Mouse (Mus musculus): ENCODE measurements around the gene Olfr960.

The Olfr960 gene

DNA sequence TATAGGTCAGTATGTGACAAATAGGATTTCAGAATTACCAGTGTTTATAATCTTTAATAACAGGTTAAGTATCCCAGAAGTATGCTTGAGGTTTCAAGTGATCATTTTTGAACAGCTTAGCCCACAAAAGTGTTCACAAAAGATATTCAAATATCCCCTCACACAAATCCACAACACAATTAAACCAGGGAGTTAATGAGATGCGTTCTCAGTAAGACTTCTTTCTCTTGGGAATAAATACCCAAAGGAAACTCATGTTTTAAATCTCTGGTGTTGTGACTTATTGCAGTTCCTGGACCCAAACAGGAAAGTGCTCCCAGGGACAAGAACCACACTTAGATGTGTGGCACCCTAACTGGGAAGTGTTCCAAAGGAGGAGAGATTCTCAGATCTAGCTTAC lies at the start of gene Olfr960:
Gene Olfr960, plus strand, starts transcription at position 301 of the 400 bp plus-strand sequence.
- in situ Hi-C loops (cut with MboI, MseI) = no loop called here

DNA sequence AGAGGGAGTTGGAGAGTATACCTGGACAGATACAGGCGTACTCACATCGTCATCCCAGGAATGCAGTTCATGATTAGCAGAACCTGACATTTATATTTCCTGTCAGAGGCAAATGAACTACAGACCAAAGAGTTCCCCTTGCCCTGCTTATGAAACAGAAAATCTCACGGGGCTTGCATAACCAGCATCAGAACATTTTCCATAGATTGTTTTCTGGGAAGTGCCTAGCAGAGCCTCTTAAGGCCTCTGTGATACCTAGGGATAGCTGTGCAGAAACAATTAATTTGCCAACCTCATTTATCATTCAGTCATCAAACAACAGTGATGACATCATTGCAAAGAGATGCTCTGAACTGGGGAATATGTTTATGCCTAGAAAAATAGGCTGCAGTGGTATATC lies 45.7 kb upstream of the Olfr960 start, which contains the start of gene Olfr959:
Gene Olfr959, minus strand, starts transcription at position 101 of the 400 bp plus-strand sequence.
- in situ Hi-C loops (cut with MboI, MseI) = no loop called here

DNA sequence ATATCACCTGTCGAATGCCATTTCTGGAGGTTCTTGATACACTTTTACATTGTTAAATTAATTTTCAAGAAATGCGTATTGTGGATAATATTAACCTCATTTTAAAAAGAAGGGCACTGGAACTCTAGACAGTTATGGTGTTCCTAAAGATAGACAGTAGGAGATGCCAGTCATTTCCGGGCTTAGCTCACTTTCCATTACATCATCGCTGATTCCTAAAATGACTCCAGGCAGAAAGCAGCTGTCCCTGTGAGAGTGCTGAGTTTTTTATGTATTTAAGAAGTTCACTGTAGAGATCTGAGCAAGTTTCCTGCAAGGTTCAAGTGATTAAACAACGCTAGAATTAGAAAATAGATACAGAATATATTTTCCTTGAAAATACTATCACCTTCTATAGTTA lies 44.1 kb upstream of the Olfr960 start:
- in situ Hi-C loops (cut with MboI, MseI) = no loop called here

DNA sequence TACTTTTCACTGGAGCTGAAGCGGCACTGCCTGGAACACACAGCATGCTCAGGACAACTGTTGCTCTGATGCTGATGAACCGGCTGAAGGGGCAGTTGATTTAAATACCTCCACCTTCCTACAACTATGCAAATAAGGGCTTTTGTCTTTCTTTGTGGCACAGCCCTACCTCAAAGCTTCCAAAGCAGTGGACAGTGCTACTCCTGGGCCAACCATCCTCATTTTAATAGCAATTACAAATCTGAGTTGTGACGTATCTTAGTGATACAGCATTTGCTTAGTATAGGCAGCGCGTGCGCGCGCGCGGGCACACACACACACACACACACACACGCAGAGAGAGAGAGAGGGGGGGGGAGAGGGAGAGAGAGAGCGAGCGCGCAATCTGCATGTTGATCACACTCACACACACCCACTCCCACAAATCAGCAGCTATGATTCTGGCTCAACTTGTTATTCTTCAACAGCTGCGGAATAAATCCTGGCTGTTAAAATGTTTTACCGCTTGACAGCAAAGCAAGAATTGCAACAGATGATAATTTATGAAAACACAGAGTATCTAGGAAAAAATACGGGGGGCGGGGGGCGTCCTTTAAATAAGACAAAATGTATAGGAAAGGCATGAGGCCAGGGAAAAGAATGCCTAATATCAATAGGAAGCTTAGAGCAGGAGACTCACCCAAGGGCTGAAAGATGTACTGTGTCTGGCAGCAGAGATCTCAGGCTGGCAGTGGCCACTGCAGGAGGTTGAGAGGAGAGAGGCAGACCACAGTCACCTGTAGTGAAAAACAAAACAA lies 18.4 kb upstream of the Olfr960 start:
- in situ Hi-C loops (cut with MboI, MseI) = no loop called here

DNA sequence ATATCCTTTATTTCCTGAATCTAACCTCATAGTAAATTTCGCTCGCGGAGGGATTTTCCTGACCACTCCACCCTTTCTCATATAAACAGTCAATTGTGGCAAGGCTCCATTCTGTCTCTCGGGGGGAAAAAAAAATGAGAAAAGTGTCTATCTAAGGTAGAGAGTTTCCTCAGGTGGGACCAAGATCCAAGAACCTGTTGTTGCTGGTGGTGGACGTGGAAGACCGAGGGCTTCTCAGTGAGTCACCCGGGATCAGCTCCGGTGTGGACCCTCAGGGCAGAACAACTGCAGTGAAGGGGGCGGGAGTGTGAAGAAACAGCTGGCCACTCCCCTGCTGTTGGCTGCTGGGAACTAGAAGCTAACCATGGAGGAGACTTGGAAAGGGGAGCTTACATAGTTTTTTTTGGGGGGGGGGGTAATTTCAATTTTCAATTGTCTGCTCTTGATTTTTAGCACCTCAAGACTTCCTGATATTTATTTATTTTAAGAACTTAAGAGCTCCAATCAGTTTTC lies 17.8 kb upstream of the Olfr960 start:
- in situ Hi-C loops (cut with MboI, MseI) = no loop called here

DNA sequence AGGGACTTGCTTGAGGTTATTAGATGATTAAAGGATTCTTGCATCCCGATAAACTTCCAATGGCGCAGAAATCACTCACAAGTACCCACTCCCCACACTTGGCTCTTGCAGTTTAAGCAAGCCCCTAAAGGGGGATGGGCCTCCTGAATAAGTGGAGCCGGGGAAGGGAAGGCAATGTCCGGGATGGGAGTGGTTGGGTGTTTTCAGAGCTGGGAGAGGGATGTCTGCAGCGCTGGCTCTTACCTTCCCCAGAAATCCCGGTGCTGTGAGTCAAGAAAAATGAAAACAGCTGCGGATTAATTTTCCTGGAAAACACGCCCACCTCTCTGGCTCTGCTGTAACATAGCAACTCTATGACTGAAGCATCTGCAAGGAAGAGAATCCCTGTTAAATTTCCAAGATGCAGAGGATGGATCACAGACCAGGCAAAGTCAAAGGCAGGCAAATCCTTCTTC lies 17.1 kb upstream of the Olfr960 start, which contains the start of gene AW551984:
Gene AW551984, minus strand, starts transcription at position 405 of the 455 bp plus-strand sequence.
- in situ Hi-C loops (cut with MboI, MseI) = no loop called here

DNA sequence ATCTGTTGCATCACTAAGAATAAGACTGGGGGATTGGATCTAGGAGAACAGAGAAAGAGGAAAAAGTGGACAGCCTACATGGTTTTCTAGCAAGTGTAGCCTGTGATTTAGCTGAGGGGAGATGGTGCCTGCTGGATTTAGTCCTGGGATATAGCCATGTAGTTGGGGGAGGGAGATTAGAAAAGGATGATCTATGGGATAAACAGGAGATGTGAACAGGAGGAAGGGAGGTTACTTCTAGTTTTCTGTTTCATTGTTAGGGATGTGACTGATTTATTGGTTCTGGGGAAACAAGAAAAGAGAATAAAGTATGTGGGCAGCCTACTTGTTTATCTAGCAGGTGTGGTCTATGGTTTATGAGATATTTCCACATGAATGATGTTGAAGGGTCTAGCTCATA lies 12.7 kb upstream of the Olfr960 start:
- in situ Hi-C loops (cut with MboI, MseI) = no loop called here

DNA sequence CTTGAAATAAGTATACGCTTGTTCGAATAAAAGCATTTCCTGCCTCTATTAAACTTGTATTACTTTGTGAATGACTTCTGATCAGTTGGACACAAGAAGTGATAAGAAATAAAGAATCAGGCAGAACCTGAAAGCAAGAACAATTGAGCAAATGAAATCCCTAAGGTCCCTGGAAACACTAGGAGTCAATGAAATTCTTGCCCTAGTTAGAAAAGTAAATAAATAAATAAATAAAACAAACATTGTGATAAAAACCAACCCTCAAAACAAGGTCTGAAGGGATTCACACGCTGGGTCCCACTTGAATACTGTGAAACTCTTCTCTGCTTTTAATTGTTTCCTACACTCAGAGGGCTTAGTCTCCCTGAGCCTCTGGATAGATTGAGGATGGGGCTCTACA lies 10.8 kb upstream of the Olfr960 start, which contains the start of gene Olfr148:
Gene Olfr148, plus strand, starts transcription at position 301 of the 400 bp plus-strand sequence.
- in situ Hi-C loops (cut with MboI, MseI) = no loop called here

- in situ Hi-C loops (cut with MboI, MseI) = no loop called here
Measured at GRCm38 (mm10) chr9:39611953-39612352, 9.2 kb upstream of the Olfr960 start.

DNA sequence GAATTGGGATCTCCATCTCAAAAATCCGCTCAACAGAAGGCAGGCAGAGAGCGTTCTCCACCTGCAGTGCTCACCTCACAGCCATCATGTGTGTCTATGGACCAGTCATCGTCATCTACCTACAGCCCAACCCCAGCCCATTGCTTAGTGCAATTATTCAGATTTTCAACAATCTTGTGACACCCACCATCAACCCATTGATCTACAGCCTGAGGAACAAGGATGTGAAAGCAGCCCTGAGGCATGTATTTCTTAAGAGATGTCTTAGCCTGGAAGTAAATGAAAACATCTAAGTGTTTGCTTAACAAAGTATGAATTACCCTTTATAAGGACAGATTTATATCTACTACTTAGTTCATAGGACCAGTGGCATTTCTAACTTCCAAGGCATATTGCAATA lies 2.6 kb downstream of the Olfr960 start:
- in situ Hi-C loops (cut with MboI, MseI) = no loop called here

GRCm38 (mm10) chr9:39624711-39625110 lies 3.5 kb downstream of the Olfr960 start:
- in situ Hi-C loops (cut with MboI, MseI) = no loop called here

- in situ Hi-C loops (cut with MboI, MseI) = no loop called here
Measured at GRCm38 (mm10) chr9:39629069-39629468, 7.9 kb downstream of the Olfr960 start.

- in situ Hi-C loops (cut with MboI, MseI) = no loop called here
Measured at GRCm38 (mm10) chr9:39633913-39634594, 12.9 kb downstream of the Olfr960 start.

DNA sequence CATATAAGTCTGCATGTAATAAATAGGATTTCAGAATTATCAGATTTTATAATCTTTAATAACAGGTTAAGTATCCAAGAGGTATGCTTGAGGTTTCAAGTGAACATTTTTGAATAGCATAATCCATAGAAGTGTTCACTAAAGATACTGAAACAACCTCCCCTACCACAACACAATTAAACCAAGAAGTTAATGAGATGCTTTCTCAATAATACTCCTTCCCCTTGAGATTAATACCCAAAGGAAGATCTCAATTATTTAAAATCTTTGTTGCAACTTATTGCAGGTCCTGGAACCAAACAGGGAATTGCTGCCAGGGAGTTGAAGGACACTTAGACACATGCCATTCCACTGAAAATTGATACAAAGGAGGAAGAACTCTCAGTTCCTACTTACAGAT lies 23.6 kb downstream of the Olfr960 start, which contains the start of gene Olfr961:
Gene Olfr961, plus strand, starts transcription at position 301 of the 400 bp plus-strand sequence.
- in situ Hi-C loops (cut with MboI, MseI) = no loop called here

- in situ Hi-C loops (cut with MboI, MseI) = no loop called here
Measured at GRCm38 (mm10) chr9:39647382-39647781, 26.2 kb downstream of the Olfr960 start.

GRCm38 (mm10) chr9:39654756-39655396 lies 33.7 kb downstream of the Olfr960 start:
- in situ Hi-C loops (cut with MboI, MseI) = no loop called here

DNA sequence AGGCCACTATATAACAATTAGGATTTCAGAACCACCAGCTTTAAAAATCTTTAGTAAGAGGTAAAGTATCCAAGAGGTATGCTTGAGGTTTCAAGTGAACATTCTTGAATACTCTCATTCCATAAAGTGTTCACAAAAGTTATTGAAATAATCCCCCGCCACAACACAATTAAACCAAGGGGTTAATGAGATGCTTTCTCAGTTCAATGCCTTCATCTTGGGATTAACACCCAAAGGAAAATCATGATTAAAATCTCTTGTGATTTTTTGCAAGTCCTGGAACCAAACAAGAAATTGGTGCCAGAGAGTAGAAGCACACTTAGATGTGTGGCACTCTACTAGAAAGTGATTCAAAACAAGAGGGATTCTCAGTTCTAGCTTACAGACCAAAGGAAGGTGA lies 45.7 kb downstream of the Olfr960 start, which contains the start of gene Olfr963:
Gene Olfr963, plus strand, starts transcription at position 301 of the 400 bp plus-strand sequence.
- in situ Hi-C loops (cut with MboI, MseI) = no loop called here

DNA sequence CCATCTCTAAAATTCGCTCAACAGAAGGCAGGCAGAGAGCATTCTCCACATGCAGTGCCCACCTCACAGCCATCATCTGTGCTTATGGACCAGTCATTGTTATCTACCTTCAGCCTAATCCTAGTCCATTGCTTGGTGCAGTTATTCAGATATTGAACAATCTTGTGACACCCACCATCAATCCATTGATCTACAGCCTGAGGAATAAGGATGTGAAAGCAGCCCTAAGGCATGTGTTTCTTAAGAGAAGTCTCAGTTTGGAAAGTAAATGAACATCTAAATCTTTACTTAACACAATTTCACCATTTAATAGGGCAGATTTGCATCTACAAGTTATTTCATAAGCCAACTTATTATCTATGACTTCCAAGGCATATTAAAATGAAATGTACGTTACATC lies 48.5 kb downstream of the Olfr960 start:
- in situ Hi-C loops (cut with MboI, MseI) = no loop called here
